ENCODE assay signal across 14 mouse cellular contexts in genomic region chr2:84819861-84820260, GRCm38 (mm10). TPM values are rescaled to one million over a fixed set of nuclear protein-coding genes. Genes with fewer than 3 reads are reported as not detected.
DNase-seq lines count a peak whose midpoint lies in the region; ATAC-seq and TF ChIP-seq lines count a peak whose summit lies in the region.
"Had no signal": no experiment of that assay in that cellular context is flagged by ENCODE, and none has a peak within 500 bp of the region (broad histone marks: within the 10 kb centered on the region; RNA-seq: fewer than 3 reads in every experiment).

No protein-coding gene starts in this region.

- H3K4me3 ChIP-seq in left cerebral cortex, adult 2 months, result no peak overlapping the region
- no peak overlapping the region for H3K4me3 ChIP-seq in MEL (ENCODE audit: control insufficient read depth in 1 of 2, insufficient read depth in 1 of 2, low read depth in 2 of 2, low read length in 2 of 2)
- H3K4me3 ChIP-seq: hindbrain, embryonic 15.5 days; midbrain, embryonic 15.5 days; stomach, embryonic 15.5 days had no signal

- TF ChIP-seq RAD21 in MEL (IDR thresholded peaks at IDR 0.05; ENCODE audit: low read depth, low read length), result no peak

- no peak overlapping the region for H3K9ac ChIP-seq in MEL (ENCODE audit: control insufficient read depth, low read depth, low read length, poor library complexity, severe bottlenecking)
- H3K9ac ChIP-seq: hindbrain, embryonic 15.5 days; midbrain, embryonic 15.5 days; stomach, embryonic 15.5 days had no signal

- H3K27ac ChIP-seq in left cerebral cortex, adult 2 months, result 0 out of 2 replicates have a peak overlapping the region, but pooled peaks have one; percentile 36
- no peak overlapping the region for H3K27ac ChIP-seq in MEL (ENCODE audit: control insufficient read depth, low read depth, low read length)
- H3K27ac ChIP-seq: hindbrain, embryonic 15.5 days; midbrain, embryonic 15.5 days; stomach, embryonic 15.5 days had no signal

- peak in 1 of 2 experiments; percentile 36 for DNase-seq in left cerebral cortex, adult 2 months (ENCODE audit: extremely low spot score in 1 of 2, low spot score in 2 of 2)
- DNase-seq in left cerebral cortex, postnatal 4 days, result no peak
- peak; percentile 75 for DNase-seq in MEL (ENCODE audit: low read depth, low spot score)
- peak; percentile 51 to 61 for DNase-seq in heart, adult 9 months (ENCODE audit: low spot score in 2 of 2)
- DNase-seq in thymus, postnatal 36 days, result no peak
- DNase-seq in testis, postnatal 10 days (ENCODE audit: low spot score), result no peak
- DNase-seq: adrenal gland, adult 8-10 months; liver had no signal

- peaks cover 0 to 2% of the 10 kb centered on the region in 2 experiments; a peak in 1 of 4 replicates for H3K36me3 ChIP-seq in MEL (ENCODE audit: control insufficient read depth in 1 of 2, insufficient read depth in 2 of 2, low read length in 2 of 2)
- H3K36me3 ChIP-seq: hindbrain, embryonic 15.5 days; midbrain, embryonic 15.5 days; stomach, embryonic 15.5 days had no signal

- no peak for TF ChIP-seq POLR2A in MEL (IDR thresholded peaks at IDR 0.05; ENCODE audit: control insufficient read depth in 1 of 2, insufficient read depth in 1 of 2, low read depth in 1 of 2, low read length in 2 of 2, poor library complexity in 1 of 2)

- TF ChIP-seq EP300 in MEL (IDR thresholded peaks at IDR 0.05; ENCODE audit: low read depth in 1 of 2, low read length in 2 of 2), result no peak

- intact Hi-C loops in left cerebral cortex, adult 2 months (cut with DNase I), result no loop called here
- intact Hi-C loops in left cerebral cortex, postnatal 4 days (cut with DNase I), result no loop called here

- H3K9me3 ChIP-seq in MEL (replicated peaks; ENCODE audit: insufficient read depth, low read length), result no peaks in the 10 kb centered on the region
- H3K9me3 ChIP-seq: hindbrain, embryonic 15.5 days; midbrain, embryonic 15.5 days; stomach, embryonic 15.5 days had no signal

- ATAC-seq in megakaryocyte progenitor cell, adult 5-6 weeks (replicated peaks; ENCODE audit: poor library complexity), result 0 out of 2 replicates have a peak, but pooled peaks have one; percentile 23
- ATAC-seq: midbrain, embryonic 15.5 days had no signal

- H3K27me3 ChIP-seq in MEL (ENCODE audit: control insufficient read depth in 1 of 2, insufficient read depth in 2 of 2, low read length in 2 of 2), result no peaks in the 10 kb centered on the region

- TF ChIP-seq CTCF in left cerebral cortex, adult 2 months (IDR thresholded peaks at IDR 0.05), result no peak
- TF ChIP-seq CTCF in MEL (IDR thresholded peaks at IDR 0.05 in 2 of 3, conservative IDR thresholded peaks at IDR 0.05 in 1 of 3; ENCODE audit: control insufficient read depth in 1 of 3, insufficient read depth in 1 of 3, low read depth in 2 of 3, low read length in 3 of 3, poor library complexity in 1 of 3, severe bottlenecking in 1 of 3), result no peak

- no peaks in the 10 kb centered on the region for H3K79me2 ChIP-seq in MEL (ENCODE audit: control insufficient read depth, insufficient read depth, low read length, poor library complexity)

- H3K4me1 ChIP-seq in MEL (ENCODE audit: control insufficient read depth in 1 of 2, insufficient read depth in 2 of 2, low read length in 2 of 2), result peaks cover 5 to 17% of the 10 kb centered on the region in 2 experiments; a peak in 2 of 4 replicates
- H3K4me1 ChIP-seq: hindbrain, embryonic 15.5 days; midbrain, embryonic 15.5 days; stomach, embryonic 15.5 days had no signal

TF ChIP-seq in MEL, 35 proteins besides CTCF, POLR2A, EP300 and RAD21:
- TF ChIP-seq MYC (IDR thresholded peaks at IDR 0.05; ENCODE audit: low read depth, low read length), result no peak
- 0 out of 2 replicates have a peak, but pooled peaks have one; percentile 46 for TF ChIP-seq TBP (IDR thresholded peaks at IDR 0.05; ENCODE audit: low read depth, low read length)
- TF ChIP-seq MEF2A (IDR thresholded peaks at IDR 0.05; ENCODE audit: extremely low read depth, insufficient replicate concordance, low read depth, low read length, poor library complexity, severe bottlenecking), result peak; percentile 54; the same call in 1 of the 2 replicates

RNA-seq across cellular contexts. Expression of gene Smtnl1, which starts 2.6 kb away (rescaled TPM):
- not detected for total RNA-seq in left cerebral cortex, adult 2 months (2021)
- not detected for total RNA-seq in left cerebral cortex, postnatal 4 days (2021)
- total RNA-seq in MEL (2012; rRNA removed), result not detected in 2 replicates
- polyA plus RNA-seq in MEL (2012; ENCODE audit: insufficient read depth in 1 of 2, insufficient read length in 2 of 2, low read depth in 1 of 2, low replicate concordance in 2 of 2, missing spikeins in 1 of 2), result not detected
- not detected in 2 replicates for total RNA-seq in megakaryocyte progenitor cell, adult 5-6 weeks (2015)
- total RNA-seq in megakaryocyte progenitor cell, adult 5-6 weeks (2017), result 0.24 TPM in 1 of 2 replicates, not detected in the other
- total RNA-seq: adrenal gland, adult 8-10 months; layer of hippocampus, postnatal 14 days had no signal
- polyA plus RNA-seq: hindbrain, embryonic 15.5 days; midbrain, embryonic 15.5 days; neural tube, embryonic 14.5 days had no signal

RNA-seq across cellular contexts. Expression of gene Timm10, which starts 6.9 kb away (rescaled TPM):
- 10 to 100 TPM; 49.1 to 51.3 TPM for total RNA-seq in left cerebral cortex, adult 2 months (2021)
- 10 to 100 TPM; 55.5 to 60.4 TPM for total RNA-seq in left cerebral cortex, postnatal 4 days (2021)
- 165 and 193 TPM in 2 replicates for total RNA-seq in MEL (2012; rRNA removed)
- polyA plus RNA-seq in MEL (2012; ENCODE audit: insufficient read depth in 1 of 2, insufficient read length in 2 of 2, low read depth in 1 of 2, low replicate concordance in 2 of 2, missing spikeins in 1 of 2), result 100 to 1,000 TPM in 1 of 2 experiments, not detected in 1; 129 TPM
- 40.2 and 55.6 TPM in 2 replicates for total RNA-seq in megakaryocyte progenitor cell, adult 5-6 weeks (2015)
- total RNA-seq in megakaryocyte progenitor cell, adult 5-6 weeks (2017), result 39.6 and 46.2 TPM in 2 replicates

RNA-seq across cellular contexts. Expression of gene Slc43a1, which starts 18.8 kb away (rescaled TPM):
- total RNA-seq in left cerebral cortex, adult 2 months (2021), result under 1 TPM; 0.27 to 0.30 TPM
- total RNA-seq in left cerebral cortex, postnatal 4 days (2021), result 1 to 10 TPM in 1 of 2 experiments, under 1 TPM in 1; 0.46 to 1.3 TPM
- total RNA-seq in MEL (2012; rRNA removed), result 93.3 and 131 TPM in 2 replicates
- 100 to 1,000 TPM in 1 of 2 experiments, 10 to 100 TPM in 1; 69.8 to 108 TPM for polyA plus RNA-seq in MEL (2012; ENCODE audit: insufficient read depth in 1 of 2, insufficient read length in 2 of 2, low read depth in 1 of 2, low replicate concordance in 2 of 2, missing spikeins in 1 of 2)
- 25.7 and 33.4 TPM in 2 replicates for total RNA-seq in megakaryocyte progenitor cell, adult 5-6 weeks (2015)
- total RNA-seq in megakaryocyte progenitor cell, adult 5-6 weeks (2017), result 14.2 and 15.0 TPM in 2 replicates

RNA-seq across cellular contexts. Expression of gene Ube2l6, which starts 21.2 kb away (rescaled TPM):
- 1 to 10 TPM; 6.4 to 6.7 TPM for total RNA-seq in left cerebral cortex, adult 2 months (2021)
- 1 to 10 TPM; 5.3 to 5.7 TPM for total RNA-seq in left cerebral cortex, postnatal 4 days (2021)
- total RNA-seq in MEL (2012; rRNA removed), result 8.8 and 17.5 TPM in 2 replicates
- 10 to 100 TPM in 1 of 2 experiments, not detected in 1; 37.0 TPM for polyA plus RNA-seq in MEL (2012; ENCODE audit: insufficient read depth in 1 of 2, insufficient read length in 2 of 2, low read depth in 1 of 2, low replicate concordance in 2 of 2, missing spikeins in 1 of 2)
- total RNA-seq in megakaryocyte progenitor cell, adult 5-6 weeks (2015), result 9.6 and 11.2 TPM in 2 replicates
- total RNA-seq in megakaryocyte progenitor cell, adult 5-6 weeks (2017), result 8.5 and 12.7 TPM in 2 replicates

RNA-seq across cellular contexts. Expression of gene Serping1, which starts 44.6 kb away (rescaled TPM):
- 1 to 10 TPM; 5.3 to 8.4 TPM for total RNA-seq in left cerebral cortex, adult 2 months (2021)
- total RNA-seq in left cerebral cortex, postnatal 4 days (2021), result 1 to 10 TPM; 5.6 to 6.2 TPM
- total RNA-seq in MEL (2012; rRNA removed), result not detected in 2 replicates
- not detected for polyA plus RNA-seq in MEL (2012; ENCODE audit: insufficient read depth in 1 of 2, insufficient read length in 2 of 2, low read depth in 1 of 2, low replicate concordance in 2 of 2, missing spikeins in 1 of 2)
- total RNA-seq in megakaryocyte progenitor cell, adult 5-6 weeks (2015), result 0.22 TPM in 1 of 2 replicates, not detected in the other
- total RNA-seq in megakaryocyte progenitor cell, adult 5-6 weeks (2017), result not detected in 2 replicates

Comparison
In these comparisons a context has a peak if more than half of its experiments do, and no peak if none do; other contexts are left out.
1. DNase-seq: peak in MEL (single experiment) and heart, adult 9 months (2 of 2); none in left cerebral cortex, postnatal 4 days (single experiment), thymus, postnatal 36 days (0 of 2) and testis, postnatal 10 days (single experiment).
2. RNA of gene Slc43a1, which starts 18.8 kb away (total RNA-seq): 93.3 to 131 TPM in MEL and 14.2 to 33.4 TPM in megakaryocyte progenitor cell, adult 5-6 weeks; 0.46 to 1.3 TPM in left cerebral cortex, postnatal 4 days and 0.27 to 0.30 TPM in left cerebral cortex, adult 2 months; every median in the first group is over 4 times any median in the second.